Mouse (Mus musculus): ENCODE measurements around the gene Adamts6. TPM values are rescaled to one million over a fixed set of nuclear protein-coding genes. Genes with fewer than 3 reads are reported as not detected.

The Adamts6 gene
- total RNA-seq, 2 experiments from 2014 or later = 4.4 to 4.9 TPM

- intact Hi-C loops (cut with DNase I) = no loop called here
- no peak for DNase-seq (ENCODE audit: low spot score in 2 of 2)
Observed at GRCm38 (mm10) chr13:104509561-104510493, 222.2 kb downstream of the Adamts6 start.

GRCm38 (mm10) chr13:104510766-104511165, 223.1 kb downstream of the Adamts6 start:
- intact Hi-C loops (cut with DNase I) = no loop called here
- DNase-seq (ENCODE audit: low spot score in 2 of 2) = no peak

- intact Hi-C loops (cut with DNase I) = loop anchor here (5.0 kb wide), 1 partner anchor 228 kb away; the partner anchor contains the start of gene Adamts6
- DNase-seq (ENCODE audit: low spot score in 2 of 2) = no peak
Observed at GRCm38 (mm10) chr13:104515054-104515453, 227.4 kb downstream of the Adamts6 start.

GRCm38 (mm10) chr13:104516146-104516545, 228.5 kb downstream of the Adamts6 start:
- intact Hi-C loops (cut with DNase I) = loop anchor here (5.0 kb wide), 1 partner anchor 229 kb away; the partner anchor contains the start of gene Adamts6
- DNase-seq (ENCODE audit: low spot score in 2 of 2) = no peak

- intact Hi-C loops (cut with DNase I) = loop anchor here (5.0 kb wide), 1 partner anchor 230 kb away; the partner anchor contains the start of gene Adamts6
- DNase-seq (ENCODE audit: low spot score in 2 of 2) = no peak
Observed at GRCm38 (mm10) chr13:104516766-104517364, 229.2 kb downstream of the Adamts6 start.

- no peak for DNase-seq (ENCODE audit: low spot score in 2 of 2)
- intact Hi-C loops (cut with DNase I) = loop anchor here (5.0 kb wide), 1 partner anchor 230 kb away; the partner anchor contains the start of gene Adamts6
Observed at GRCm38 (mm10) chr13:104517638-104518311, 230.1 kb downstream of the Adamts6 start.

GRCm38 (mm10) chr13:104518312-104519005, 230.8 kb downstream of the Adamts6 start:
- intact Hi-C loops (cut with DNase I) = loop anchor here (5.0 kb wide), 1 partner anchor 231 kb away; the partner anchor contains the start of gene Adamts6
- DNase-seq (ENCODE audit: low spot score in 2 of 2) = peak; percentile 82

GRCm38 (mm10) chr13:104519006-104519695, 231.5 kb downstream of the Adamts6 start:
- intact Hi-C loops (cut with DNase I) = loop anchor here (5.0 kb wide), 1 partner anchor 232 kb away; the partner anchor contains the start of gene Adamts6
- peak in 1 of 2 experiments; percentile 10 for DNase-seq (ENCODE audit: low spot score in 2 of 2)

- DNase-seq (ENCODE audit: low spot score in 2 of 2) = no peak
- intact Hi-C loops (cut with DNase I) = loop anchor here (5.0 kb wide), 1 partner anchor 233 kb away; the partner anchor contains the start of gene Adamts6
Observed at GRCm38 (mm10) chr13:104519981-104520380, 232.3 kb downstream of the Adamts6 start.

GRCm38 (mm10) chr13:104520461-104520860, 232.8 kb downstream of the Adamts6 start:
- no peak for DNase-seq (ENCODE audit: low spot score in 2 of 2)
- intact Hi-C loops (cut with DNase I) = no loop called here

GRCm38 (mm10) chr13:104521532-104521931, 233.9 kb downstream of the Adamts6 start:
- intact Hi-C loops (cut with DNase I) = no loop called here
- DNase-seq (ENCODE audit: low spot score in 2 of 2) = no peak

- intact Hi-C loops (cut with DNase I) = no loop called here
- DNase-seq (ENCODE audit: low spot score in 2 of 2) = no peak
Observed at GRCm38 (mm10) chr13:104525656-104526055, 238.0 kb downstream of the Adamts6 start.

- intact Hi-C loops (cut with DNase I) = no loop called here
- no peak for DNase-seq (ENCODE audit: low spot score in 2 of 2)
Observed at GRCm38 (mm10) chr13:104529238-104529637, 241.6 kb downstream of the Adamts6 start.

- intact Hi-C loops (cut with DNase I) = no loop called here
- no peak for DNase-seq (ENCODE audit: low spot score in 2 of 2)
Observed at GRCm38 (mm10) chr13:104531841-104532240, 244.2 kb downstream of the Adamts6 start.

GRCm38 (mm10) chr13:104532723-104533122, 245.1 kb downstream of the Adamts6 start:
- intact Hi-C loops (cut with DNase I) = no loop called here

GRCm38 (mm10) chr13:104533806-104534495, 246.3 kb downstream of the Adamts6 start:
- no peak for DNase-seq (ENCODE audit: low spot score in 2 of 2)
- intact Hi-C loops (cut with DNase I) = no loop called here

More at GRCm38 (mm10) chr13:104532723-104533122, 245.1 kb downstream of the Adamts6 start:
- DNase-seq (ENCODE audit: low spot score in 2 of 2) = no peak

GRCm38 (mm10) chr13:104540861-104541398, 253.3 kb downstream of the Adamts6 start:
- no peak for DNase-seq (ENCODE audit: low spot score in 2 of 2)
- intact Hi-C loops (cut with DNase I) = no loop called here
